Mouse (Mus musculus) thymus, adult 2 months (tissue): Measurements from ENCODE around the gene Mrpl34.

Source experiments
- CTCF ChIP-seq: fragments of 200-500 bp; IDR thresholded peaks from 2 replicates; pipeline ENCODE4 v1.5.1; 2012; ENCODE audit warnings: mild to moderate bottlenecking, control low read depth, low read length, moderate library complexity, borderline replicate concordance; ENCODE audit not compliant: control insufficient read depth, poor library complexity, insufficient read depth; ENCODE audit errors: extremely low read depth
- POLR2A ChIP-seq: fragments of 200-500 bp; IDR thresholded peaks from 2 replicates; pipeline ENCODE4 v1.6.1; 2012; ENCODE audit warnings: mild to moderate bottlenecking, low read length, control low read depth, moderate library complexity; ENCODE audit not compliant: control insufficient read depth, poor library complexity, insufficient read depth; ENCODE audit errors: extremely low read depth

DNA sequence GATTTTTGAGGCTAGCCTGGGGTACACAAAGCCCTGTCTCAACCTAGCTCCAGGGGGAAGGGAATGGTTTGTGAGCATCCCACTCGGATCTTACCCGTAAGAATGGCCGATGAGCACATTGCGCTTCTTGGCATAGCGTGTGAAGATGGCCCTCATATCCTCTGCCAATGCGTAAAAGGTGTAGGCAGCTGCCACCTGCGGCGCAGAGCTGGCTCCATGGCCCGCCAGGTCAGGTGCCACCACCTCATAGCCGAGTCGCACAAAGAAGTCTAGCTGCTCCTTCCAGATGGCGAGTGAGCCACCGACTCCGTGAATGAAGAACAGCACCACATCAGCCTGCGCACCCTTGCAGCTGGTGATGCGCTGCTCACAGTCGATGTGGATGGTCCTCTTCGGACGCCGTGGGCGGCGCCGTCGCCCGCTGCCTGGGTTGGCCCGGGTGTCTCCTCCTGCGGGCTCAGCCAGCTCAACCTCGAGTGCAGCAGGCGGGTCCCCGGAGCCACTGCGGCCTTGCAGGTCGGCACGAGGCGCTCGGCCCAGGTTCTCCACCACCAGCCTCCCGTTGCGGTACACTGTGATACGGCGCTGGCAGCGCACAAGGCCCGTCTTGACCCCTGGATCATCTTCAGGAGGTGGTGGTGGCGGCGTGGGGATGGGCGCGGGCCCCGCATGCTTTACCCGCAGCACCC, 3.5 kb upstream of the Mrpl34 start:
- no peak for TF ChIP-seq CTCF
- TF ChIP-seq POLR2A, result no peak
